Mouse (Mus musculus): ENCODE results near the gene Slc7a7. TPM values are rescaled to one million over a fixed set of nuclear protein-coding genes. Genes with fewer than 3 reads are reported as not detected.

Slc7a7 gene
- total RNA-seq, 2 experiments from 2014 or later, result 2.5 to 2.7 TPM

DNA sequence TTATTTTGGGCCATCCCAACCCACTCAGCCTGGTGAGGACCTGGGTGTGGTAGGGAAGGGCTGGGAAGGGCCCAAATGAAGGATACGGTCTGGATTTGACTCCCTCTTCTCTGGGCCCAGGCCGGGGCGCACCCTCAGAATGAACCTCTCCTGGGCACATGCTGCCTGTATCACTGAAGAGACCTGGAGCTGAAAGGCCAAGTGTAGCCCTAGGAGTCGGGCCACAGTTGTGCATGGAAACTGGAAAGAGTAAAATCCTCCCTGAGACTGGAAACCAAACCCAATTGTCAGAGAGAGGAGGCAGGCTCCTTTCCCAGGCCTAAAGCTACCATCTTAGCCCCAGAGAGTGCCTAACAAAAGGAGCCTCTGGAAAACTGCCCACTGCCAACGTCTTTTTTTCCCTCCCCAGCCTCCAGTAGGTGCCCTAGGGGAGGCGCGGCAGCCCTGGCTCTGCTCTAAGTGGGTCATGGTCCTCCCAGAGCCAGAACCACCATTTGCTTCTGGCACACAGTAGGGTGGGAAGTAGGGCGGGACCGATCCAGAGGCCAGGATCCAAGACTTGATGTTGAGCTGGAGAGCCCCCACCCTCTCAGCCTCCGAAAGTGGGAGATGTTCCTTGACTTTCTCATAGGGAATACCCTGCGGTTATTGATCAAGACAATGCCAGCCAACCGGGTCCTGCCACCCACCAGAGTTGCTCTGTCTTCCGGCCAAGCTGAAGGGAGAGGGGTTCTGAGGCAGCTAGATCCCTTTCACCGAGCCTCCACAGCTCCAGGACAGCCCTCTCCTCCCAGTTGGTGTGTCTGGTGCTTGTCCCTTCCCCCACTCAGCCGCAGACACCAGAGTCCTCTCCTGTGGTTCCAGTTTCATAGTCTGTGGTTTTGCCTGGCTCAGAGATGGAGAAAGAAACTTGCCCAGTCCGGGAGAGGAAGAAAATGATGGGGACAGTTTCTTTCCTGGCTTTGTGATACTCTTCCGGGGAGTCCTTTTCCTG lies 15.6 kb upstream of the Slc7a7 start:
- peak in 1 of 2 experiments; percentile 63 for DNase-seq (ENCODE audit: low spot score in 2 of 2)

DNA sequence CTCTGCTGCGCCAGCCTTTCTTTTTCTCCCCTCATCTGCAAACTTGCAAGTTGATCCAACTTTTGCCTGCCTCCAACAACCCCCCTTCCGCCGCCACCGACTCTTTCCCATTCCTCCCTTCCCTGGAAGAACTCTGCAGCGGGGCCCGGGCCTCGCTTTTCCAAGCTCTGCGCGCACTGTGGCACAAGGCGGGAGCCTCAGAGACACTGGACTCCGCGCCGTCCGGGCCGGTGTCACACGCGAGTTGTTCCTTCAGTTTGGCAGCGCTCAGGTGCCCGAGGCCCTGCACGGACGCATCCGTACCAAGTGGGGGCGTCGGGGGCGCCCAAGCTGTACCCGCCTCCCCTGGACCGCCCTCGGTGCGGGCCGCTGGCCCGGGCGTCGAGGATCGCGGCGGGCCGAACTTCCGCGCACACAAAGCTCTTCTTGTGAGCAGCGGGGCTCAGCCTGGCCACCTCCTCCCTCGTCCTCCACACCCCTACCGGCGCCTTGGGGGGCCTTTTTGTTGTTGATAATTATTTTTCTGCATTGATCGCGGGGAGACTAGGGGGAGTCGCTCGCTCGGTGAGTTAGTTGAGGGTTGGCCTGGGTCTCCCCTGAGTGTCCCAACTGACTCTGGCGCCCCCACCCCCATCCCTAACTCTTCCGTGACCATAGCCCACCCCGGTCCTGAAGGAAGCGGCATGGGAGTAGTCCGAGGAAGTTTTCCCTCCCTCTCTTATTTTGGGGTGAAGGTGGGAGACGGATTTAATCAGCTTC lies 14.7 kb upstream of the Slc7a7 start:
- DNase-seq (ENCODE audit: low spot score in 2 of 2), result peak in 1 of 2 experiments; percentile 48

DNA sequence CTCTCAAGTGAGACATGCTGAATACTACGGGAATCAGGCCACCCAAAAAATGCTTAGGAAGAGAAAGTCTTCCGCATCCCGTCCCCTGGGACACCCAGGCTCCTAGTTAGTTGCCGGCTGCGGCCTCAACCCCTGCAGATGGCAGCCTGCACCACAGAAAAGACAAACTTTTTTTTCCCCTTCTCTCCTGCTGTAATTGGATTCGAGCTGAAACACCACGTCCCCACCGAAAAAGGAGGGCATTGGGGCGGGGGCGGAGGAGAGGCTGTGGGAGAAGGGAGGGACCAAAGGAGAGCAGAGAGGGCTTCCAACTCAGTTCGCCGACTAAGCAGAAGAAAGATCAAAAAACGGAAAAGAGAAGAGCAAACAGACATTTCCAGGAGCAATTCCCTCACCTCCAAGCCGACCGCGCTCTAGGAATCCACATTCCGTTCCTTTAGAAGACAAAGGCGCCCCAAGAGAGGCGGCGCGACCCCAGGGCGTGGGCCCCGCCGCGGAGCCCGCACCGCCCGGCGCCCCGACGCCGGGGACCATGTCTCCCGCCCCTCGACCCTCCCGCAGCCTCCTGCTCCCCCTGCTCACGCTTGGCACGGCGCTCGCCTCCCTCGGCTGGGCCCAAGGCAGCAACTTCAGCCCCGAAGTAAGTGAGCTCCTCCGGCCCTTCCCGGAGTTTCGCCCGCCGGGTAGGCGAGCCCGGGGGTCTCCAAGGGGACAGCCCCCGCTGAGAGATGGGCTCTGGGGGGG lies 13.9 kb upstream of the Slc7a7 start, which contains the start of gene Mmp14:
TSS of gene Mmp14 (plus strand) at position 279 of the 744 bp plus-strand sequence.
- DNase-seq (ENCODE audit: low spot score in 2 of 2), result peak; percentile 52 to 69

DNA sequence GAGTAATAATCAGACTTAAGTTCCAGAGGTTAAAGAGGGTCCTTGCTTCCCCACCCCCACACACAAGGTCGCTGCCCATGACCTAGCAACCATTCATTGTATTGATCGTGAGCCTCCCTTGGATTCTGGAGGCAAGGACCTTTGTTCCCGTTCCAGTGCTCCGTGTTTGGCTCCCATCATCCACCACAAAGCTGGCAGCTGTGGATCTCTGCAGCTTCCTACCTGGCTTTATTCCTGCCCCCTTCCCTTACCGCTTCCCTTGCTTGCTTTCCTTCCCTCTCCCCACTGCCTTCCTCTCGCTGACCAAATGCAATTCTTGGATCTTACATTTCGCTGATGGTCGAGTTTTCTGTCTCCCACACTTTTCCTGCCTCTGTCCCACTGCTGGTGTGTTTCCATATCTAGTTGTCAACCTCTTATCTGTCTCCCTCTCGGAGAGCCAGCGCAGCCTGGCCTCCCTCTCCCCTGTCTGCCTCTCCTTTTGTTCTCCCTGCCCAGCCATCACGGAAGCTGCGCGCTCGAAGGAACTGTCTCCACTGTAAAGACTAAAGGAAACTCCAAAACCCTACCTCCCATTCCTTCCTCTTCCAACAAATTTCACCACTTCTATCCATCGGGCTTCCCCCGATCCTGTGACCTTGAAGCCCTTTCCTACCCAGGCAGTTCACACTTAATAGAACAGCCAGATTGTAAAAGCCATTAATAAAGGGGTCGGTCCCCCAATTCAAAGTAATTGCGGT lies 13.0 kb upstream of the Slc7a7 start:
- DNase-seq (ENCODE audit: low spot score in 2 of 2), result no peak

DNA sequence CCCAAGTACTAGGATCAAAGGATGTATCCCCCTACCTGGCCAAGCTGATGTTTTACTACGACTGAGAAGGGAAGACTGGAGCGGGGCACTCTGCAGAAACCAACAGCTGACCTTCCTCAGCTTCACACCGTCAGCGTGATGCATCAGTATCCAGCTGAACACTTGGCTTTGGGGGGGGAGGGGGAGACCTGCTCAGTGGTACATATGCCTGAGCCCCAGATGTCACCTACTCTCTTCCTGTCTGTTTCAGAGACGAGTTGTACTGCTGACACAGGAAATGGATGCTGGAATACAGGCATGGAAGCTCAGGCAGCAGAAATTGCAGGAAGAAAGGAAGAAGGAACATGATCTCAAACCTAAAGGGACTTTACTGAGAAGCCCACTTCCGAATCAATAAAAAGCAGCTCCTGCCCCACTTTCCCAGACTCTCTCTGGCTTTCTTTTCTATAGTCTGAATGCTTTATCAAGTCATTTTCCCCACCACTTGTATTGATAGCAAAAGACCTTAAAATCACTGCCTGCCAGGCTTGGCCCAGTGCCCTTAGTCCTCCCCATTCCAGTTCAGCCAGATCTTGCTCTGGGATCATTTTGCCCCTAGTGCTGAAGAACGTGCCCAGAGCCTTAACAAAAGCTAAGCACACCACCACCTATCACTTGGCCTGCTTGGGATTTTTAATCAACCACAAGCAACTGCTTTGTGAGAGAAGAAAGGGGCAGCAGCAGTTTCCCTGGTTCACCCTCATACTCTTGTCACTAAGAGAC lies 11.9 kb upstream of the Slc7a7 start:
- DNase-seq (ENCODE audit: low spot score in 2 of 2), result no peak

DNA sequence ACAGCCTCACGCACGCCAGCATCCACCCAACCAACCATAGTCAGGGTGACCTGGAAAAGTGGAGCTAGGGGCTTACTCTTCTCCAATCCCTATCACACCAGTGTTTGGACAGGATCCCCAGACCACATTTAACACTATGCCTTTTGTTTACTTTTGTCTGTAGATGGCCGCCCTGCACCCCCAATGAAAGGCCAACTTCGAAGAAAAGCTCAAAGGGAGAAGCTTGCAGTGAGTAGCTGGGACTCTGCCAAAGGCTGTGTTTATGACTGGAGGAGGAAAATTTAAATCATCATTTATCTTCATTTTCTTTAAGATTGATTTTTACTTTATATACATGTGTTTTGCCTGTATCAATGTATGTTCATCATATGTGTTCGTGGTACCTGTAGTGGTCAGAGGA lies 10.8 kb upstream of the Slc7a7 start:
- DNase-seq (ENCODE audit: low spot score in 2 of 2), result no peak

DNA sequence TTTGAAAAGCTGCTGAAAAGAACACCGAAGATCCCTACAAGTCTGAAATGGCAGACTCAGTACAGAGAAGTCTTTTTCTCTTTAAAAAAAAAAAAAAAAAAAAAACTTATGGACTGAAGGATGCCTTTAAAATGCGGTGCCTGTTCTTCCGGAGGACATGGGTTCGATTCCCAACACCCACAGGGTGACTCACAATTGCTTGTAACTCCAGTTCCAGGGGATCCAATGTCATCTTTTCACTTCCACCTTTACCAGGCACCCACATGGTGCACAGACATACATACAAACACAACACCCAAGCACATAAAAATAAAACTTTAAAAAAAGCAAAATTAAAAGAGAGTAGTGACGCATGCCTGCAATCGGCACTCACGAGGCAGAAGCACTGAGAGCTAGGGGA lies 10.1 kb upstream of the Slc7a7 start:
- DNase-seq (ENCODE audit: low spot score in 2 of 2), result no peak

DNA sequence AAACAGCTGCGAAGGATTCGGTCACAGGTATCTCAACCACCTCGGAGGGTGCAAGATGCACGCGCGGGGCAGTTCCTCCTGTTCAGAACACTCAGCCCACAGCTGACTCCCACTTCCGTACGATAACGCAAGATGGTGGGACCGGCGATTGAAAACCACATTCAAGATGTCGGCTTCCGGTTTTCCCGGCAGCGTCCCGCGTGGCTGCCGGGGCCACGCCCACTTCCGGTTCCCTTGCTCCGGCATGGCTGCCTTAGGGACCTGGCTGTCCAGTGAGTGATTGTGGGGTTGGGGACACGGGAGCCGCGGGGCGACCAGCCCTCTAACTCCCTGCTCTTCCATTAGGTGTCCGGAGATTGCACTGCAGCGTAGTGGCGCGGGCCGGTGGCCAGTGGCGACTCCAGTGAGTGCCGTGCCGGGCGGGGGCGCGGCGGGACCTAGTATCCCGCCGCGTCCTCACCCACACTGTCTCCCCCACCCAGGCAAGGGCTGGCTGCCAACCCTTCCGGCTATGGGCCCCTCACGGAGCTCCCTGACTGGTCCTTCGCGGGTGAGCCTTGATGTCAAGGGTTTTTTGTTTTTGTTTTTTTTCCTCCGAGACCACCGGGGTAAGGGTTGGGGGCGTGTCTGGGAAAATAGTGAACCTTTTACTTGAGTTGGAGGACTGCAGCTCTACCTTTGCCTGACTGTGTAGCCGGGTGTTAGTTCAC lies 9.3 kb upstream of the Slc7a7 start, which contains the start of gene Mrpl52:
TSS of gene Mrpl52 (plus strand) at position 221 of the 710 bp plus-strand sequence.
- peak; percentile 88 to 92 for DNase-seq (ENCODE audit: low spot score in 2 of 2)

DNA sequence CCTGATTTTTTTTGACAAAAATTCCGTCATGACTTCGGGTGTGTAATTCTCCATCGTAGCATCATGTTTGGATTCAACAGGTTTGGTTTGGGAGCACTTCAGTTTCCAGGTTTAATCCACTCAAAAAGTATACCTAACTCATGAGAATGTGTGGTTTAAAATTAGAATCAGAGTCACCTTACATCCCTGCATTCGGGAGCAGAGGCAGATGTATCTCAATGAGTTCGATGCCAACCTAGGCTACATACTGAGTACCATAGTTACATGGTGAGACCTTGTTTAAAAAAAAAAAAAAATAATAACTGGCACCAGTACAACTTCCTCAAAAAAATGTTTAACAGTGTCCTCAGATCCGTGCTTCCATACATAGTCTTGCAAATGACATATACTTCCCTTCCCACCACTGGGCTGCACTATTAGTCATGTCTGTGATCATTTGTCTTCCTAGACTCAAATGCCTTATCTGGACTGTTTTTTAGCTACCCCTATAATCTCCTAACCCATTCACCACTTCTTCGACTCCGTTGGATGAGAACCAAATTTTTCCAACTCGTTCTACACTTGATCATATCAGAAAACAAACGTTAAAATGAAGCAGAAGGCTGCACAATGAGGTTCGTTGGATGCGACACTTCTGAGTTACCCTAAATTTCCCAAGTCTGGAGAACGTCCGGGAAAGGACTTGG lies 8.6 kb upstream of the Slc7a7 start:
- no peak for DNase-seq (ENCODE audit: low spot score in 2 of 2)

DNA sequence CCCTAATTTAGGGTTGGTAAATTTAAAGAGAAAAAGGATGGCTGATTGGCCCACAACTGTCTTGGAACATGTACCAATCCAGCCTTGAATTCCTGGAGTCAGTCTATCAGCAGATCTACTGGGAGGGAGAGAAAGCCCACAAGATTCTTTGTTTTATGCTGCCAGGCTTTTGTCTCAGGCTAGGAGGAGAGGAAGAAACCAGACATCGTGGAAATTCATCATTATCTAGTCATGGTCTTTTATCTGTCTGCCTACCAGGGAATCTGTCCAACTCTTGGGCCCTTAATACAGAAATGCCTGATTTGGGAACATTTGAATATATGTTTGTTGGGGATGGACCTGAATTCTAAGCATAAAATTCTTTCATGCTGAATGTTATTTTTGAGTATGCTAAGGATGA lies 8.0 kb upstream of the Slc7a7 start:
- no peak for DNase-seq (ENCODE audit: low spot score in 2 of 2)

DNA sequence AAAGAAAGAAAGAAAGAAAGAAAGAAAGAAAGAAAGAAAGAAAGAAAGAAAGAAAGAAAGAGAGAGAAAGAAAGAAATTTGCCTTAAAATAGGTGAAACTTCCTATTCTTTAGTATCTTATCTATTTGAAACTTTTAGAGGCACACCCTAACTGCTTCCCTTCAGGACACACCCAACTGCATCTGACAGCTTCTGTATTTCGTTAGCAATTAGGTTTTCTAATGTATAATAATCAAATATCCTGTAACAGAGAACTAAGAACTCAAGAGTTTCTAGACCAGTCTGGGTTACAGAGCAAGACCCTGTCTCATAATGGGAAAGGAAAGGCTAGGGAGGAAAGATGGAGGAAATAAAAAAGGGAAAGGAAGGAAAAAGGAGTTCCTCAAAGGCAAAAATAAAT lies 7.1 kb upstream of the Slc7a7 start:
- no peak for DNase-seq (ENCODE audit: low spot score in 2 of 2)

DNA sequence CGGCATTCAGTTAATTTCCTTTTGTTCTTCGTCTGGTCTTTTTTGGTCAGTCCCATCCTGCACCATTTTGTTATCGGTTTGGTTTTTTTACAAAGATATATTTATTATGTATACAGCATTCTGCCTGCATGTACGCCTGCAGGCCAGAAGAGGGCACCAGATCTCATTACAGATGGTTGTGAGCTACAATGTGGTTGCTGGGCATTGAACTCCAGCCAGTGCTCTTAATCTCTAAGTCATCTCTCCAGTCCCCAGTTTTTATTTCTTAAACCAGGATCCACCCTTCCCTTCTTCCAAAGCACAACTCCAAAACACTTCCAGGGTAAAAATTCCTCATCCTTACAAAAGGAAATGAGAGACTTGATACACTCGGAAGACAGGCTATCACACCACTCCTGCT lies 5.8 kb upstream of the Slc7a7 start:
- no peak for DNase-seq (ENCODE audit: low spot score in 2 of 2)

DNA sequence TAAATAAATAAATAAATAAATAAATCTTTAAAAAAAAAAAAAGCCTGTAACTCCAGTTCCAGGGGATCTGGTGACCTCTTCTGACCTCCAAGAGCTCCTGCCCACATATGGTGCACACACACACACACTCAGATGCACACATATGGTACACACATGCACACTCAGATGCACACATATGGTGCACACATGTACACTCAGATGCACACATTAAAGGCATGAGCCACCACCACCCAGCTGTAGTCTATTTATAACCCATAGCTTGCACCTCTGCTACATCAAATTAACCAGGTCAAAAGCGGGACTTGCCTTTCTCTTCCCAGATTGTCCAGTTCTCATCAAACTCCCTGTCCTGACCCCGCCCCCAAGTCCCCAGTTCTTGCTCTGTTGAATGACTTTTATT lies 3.4 kb upstream of the Slc7a7 start:
- DNase-seq (ENCODE audit: low spot score in 2 of 2), result no peak

DNA sequence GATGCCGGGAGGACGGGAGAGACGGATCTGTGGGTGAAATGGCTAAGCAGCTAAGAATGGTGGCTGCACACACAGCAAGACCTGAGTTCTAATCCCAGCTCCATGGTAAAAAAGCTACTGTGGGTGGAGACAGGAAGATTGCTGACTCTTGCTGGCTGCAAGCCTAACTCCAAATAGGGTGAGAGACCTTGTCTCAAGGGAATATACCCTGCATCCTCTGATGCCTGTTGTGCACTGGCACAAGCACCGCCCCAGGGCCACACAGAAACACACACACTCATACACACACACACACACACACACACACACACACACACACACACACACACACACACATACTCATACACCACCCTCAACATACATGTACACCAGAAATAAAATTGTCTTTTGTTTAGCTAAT lies 750 bp downstream of the Slc7a7 start:
- no peak for DNase-seq (ENCODE audit: low spot score in 2 of 2)

DNA sequence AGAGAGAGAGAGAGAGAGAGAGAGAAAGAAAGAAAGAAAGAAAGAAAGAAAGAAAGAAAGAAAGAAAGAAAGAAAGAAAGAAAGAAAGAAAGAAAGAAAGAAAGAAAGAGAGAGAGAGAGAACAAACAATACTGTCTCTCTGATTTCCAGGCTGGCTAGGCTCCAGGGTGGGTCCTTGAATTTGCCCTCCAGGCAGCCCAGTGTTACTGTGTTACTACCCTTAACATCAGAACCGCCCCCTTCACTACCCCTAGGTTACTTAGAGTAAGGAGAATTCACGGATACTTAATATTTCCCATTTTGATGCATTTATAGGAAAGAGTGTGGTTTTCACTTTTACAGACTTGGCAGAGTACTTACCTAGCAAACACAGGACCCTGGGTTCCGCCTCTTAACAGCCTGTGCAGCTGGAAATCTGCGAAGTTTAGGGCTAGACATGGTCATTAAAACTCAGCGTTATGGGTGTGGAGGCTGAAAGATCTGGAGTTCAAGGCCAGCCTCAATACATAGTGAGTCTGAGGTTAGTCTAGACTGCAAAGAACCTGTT lies 1.3 kb downstream of the Slc7a7 start:
- no peak for DNase-seq (ENCODE audit: low spot score in 2 of 2)

DNA sequence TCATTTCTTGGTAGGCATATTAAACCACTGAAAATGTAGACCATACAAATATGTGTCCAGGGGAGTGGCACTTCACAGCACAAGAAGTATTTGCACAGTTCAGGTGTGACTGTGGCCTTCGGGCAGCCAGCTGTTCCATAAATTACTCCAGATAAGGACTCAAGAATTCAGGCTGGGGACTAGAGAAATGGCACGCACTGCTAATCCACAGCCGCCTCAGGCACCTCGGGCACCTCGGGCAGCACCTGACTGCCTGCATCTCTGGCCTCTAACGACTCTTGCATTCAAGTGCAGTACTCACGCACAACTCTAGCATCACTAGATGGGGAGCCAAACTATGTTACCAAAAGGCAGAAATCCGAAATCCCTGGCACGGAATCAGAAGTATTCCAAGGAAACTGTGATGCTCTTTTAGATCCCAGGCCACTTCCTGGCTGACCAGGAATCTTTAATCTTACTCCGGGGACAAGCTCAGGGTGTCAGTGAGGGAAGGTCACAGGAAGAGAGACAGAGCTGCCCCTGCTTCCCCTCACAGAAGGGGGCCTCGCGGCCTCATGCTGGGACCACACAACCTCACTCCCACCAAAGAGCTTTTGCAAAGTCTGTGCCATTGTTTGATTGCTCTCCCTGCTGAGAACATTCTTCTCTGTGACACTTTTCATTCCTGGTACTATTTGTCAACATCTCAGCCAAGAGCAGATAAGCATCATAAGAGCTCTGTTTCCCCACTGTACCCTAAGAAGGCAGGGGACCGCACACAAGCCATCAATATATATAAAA lies 2.1 kb downstream of the Slc7a7 start:
- DNase-seq (ENCODE audit: low spot score in 2 of 2), result no peak

DNA sequence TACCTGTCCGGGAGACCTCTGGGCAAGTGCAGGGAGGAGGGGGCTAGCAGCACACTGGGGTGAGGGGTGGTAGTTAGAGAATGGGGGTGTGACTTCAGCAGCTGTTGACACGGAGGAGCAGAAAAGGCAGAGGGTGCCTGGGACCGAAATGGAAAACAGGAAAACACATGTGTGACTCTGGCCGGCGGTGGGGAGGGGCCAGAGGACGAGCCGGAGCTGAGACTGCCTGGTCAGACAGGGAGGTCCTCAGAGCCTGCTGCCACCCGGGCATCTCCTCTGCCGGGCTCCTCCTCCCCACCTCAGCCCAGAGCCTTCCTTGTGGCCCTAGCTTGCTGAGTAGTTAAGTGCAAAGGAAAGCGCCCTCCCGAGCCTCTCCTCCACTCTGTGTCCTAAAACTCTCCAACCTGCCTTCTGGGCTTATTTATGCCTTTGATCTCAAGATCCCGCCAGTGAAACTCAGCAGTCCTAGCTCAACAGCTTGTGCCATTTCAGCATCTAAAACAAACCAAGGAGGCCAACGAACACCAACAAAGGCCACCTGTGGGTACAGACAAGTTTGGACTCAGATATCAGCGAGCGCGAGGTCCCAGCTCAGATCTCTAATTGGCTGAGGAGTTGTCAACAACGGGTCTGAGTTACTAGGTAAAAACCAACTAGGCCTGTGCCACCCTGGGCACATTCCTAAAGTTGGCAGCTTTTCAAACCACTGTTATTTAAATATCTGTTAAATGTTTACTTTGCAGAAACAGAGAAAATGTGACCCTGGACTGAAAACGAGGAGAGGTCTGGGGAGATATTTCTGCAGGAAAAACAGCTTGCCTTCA lies 3.5 kb downstream of the Slc7a7 start:
- DNase-seq (ENCODE audit: low spot score in 2 of 2), result no peak
